Mouse (Mus musculus): ENCODE measurements around the gene Cdc25a.

Gene Cdc25a

GRCm38 (mm10) chr9:109874797-109875691 lies at the start of gene Cdc25a:
Cdc25a (plus strand) TSS chr9:109875579.
- DNase-seq, result peak; percentile 97 to 98

- no peak for DNase-seq
These were observed 49.6 kb upstream of the Cdc25a start for GRCm38 (mm10) chr9:109825739-109826138.

GRCm38 (mm10) chr9:109826181-109826580 lies 49.2 kb upstream of the Cdc25a start:
- no peak for DNase-seq

GRCm38 (mm10) chr9:109832391-109833087 lies 42.8 kb upstream of the Cdc25a start, which contains the start of gene Nme6:
Nme6 (plus strand) TSS chr9:109832749.
- peak; percentile 88 to 89 for DNase-seq

- DNase-seq, result no peak
These were observed 42.3 kb upstream of the Cdc25a start for GRCm38 (mm10) chr9:109833088-109833412.

GRCm38 (mm10) chr9:109849312-109849758 lies 26.0 kb upstream of the Cdc25a start, which contains the start of gene Camp:
Camp (minus strand) TSS chr9:109849617.
- DNase-seq, result no peak

- DNase-seq, result no peak
These were observed 25.3 kb upstream of the Cdc25a start for GRCm38 (mm10) chr9:109850099-109850498.

- no peak for DNase-seq
These were observed 21.0 kb upstream of the Cdc25a start for GRCm38 (mm10) chr9:109854341-109854740.

- no peak for DNase-seq
These were observed 19.4 kb upstream of the Cdc25a start for GRCm38 (mm10) chr9:109855947-109856346.

GRCm38 (mm10) chr9:109862397-109863044 lies 12.9 kb upstream of the Cdc25a start:
- DNase-seq, result peak; percentile 74 to 78

- DNase-seq, result no peak
These were observed 12.3 kb upstream of the Cdc25a start for GRCm38 (mm10) chr9:109863085-109863484.

- DNase-seq, result no peak
These were observed 9.2 kb upstream of the Cdc25a start for GRCm38 (mm10) chr9:109866218-109866617.

- no peak for DNase-seq
These were observed 4.3 kb upstream of the Cdc25a start for GRCm38 (mm10) chr9:109870983-109871572.

- DNase-seq, result peak; percentile 68 to 80
These were observed 569 bp downstream of the Cdc25a start for GRCm38 (mm10) chr9:109875695-109876601.

GRCm38 (mm10) chr9:109876756-109877155 lies 1.4 kb downstream of the Cdc25a start:
- DNase-seq, result no peak

GRCm38 (mm10) chr9:109877666-109878065 lies 2.3 kb downstream of the Cdc25a start:
- DNase-seq, result no peak

GRCm38 (mm10) chr9:109879305-109879704 lies 3.9 kb downstream of the Cdc25a start:
- no peak for DNase-seq

- no peak for DNase-seq
These were observed 10.9 kb downstream of the Cdc25a start for GRCm38 (mm10) chr9:109886259-109886658.

GRCm38 (mm10) chr9:109887321-109887720 lies 11.9 kb downstream of the Cdc25a start:
- DNase-seq, result no peak

GRCm38 (mm10) chr9:109891501-109891900 lies 16.1 kb downstream of the Cdc25a start:
- peak; percentile 46 to 52 for DNase-seq

GRCm38 (mm10) chr9:109892651-109893250 lies 17.4 kb downstream of the Cdc25a start:
- peak; percentile 85 to 86 for DNase-seq
